Mouse (Mus musculus) liver (tissue): Measurements from ENCODE around the gene Dgkg.

Source experiments
- DNase-seq: peaks from one replicate; pipeline ENCODE4 v3.0.0-alpha.2; 2020; ENCODE audit warnings: mixed read lengths

The Dgkg gene

GRCm38 (mm10) chr16:22431335-22431734, 225.7 kb downstream of the Dgkg start:
- no peak for DNase-seq

- no peak for DNase-seq
Observed at GRCm38 (mm10) chr16:22430211-22430951, 226.6 kb downstream of the Dgkg start.

GRCm38 (mm10) chr16:22429377-22429776, 227.6 kb downstream of the Dgkg start:
- no peak for DNase-seq

GRCm38 (mm10) chr16:22428853-22429341, 228.1 kb downstream of the Dgkg start:
- DNase-seq: peak; percentile 73

- DNase-seq: no peak
Observed at GRCm38 (mm10) chr16:22426866-22427265, 230.2 kb downstream of the Dgkg start.

- DNase-seq: no peak
Observed at GRCm38 (mm10) chr16:22422256-22422655, 234.8 kb downstream of the Dgkg start.
